Mouse (Mus musculus) stomach, embryonic 15.5 days (tissue): ENCODE data around the gene Nrxn2. TPM values are rescaled to one million over a fixed set of nuclear protein-coding genes. Genes with fewer than 3 reads are reported as not detected.
A peak's percentile ranks its signal among the peaks of the same experiment; 100 is the strongest.

Source experiments
- ATAC-seq: fragments of 200-750 bp; cut with Nextera tagmentation; 2 replicates; pipeline ENCODE4 v1.8.0; 2017; ENCODE audit warnings: low read depth, moderate number of reproducible peaks, moderate TSS enrichment; ENCODE audit not compliant: insufficient read depth, low FRiP score
- H3K27ac ChIP-seq: fragments of 300-500 bp; sonication (generic); 2 replicates; pipeline ENCODE4 v1.5.1; 2015; ENCODE audit warnings: mild to moderate bottlenecking, inconsistent platforms
- H3K27me3 ChIP-seq: fragments of 300-500 bp; sonication (generic); replicated peaks from 2 replicates; pipeline ENCODE4 v1.6.1; 2015; ENCODE audit warnings: inconsistent platforms
- H3K36me3 ChIP-seq: fragments of 300-500 bp; sonication (generic); 2 replicates; pipeline ENCODE4 v1.6.1; 2015; ENCODE audit warnings: inconsistent platforms
- H3K4me1 ChIP-seq: fragments of 300-500 bp; sonication (generic); 2 replicates; pipeline ENCODE4 v1.6.1; 2015; ENCODE audit warnings: inconsistent platforms
- H3K4me2 ChIP-seq: fragments of 300-500 bp; sonication (generic); 2 replicates; pipeline ENCODE4 v1.6.1; 2015; ENCODE audit warnings: mild to moderate bottlenecking, inconsistent platforms
- H3K4me3 ChIP-seq: fragments of 300-500 bp; sonication (generic); replicated peaks from 2 replicates; pipeline ENCODE4 v1.5.1; 2015; ENCODE audit warnings: inconsistent platforms
- H3K9ac ChIP-seq: fragments of 300-500 bp; sonication (generic); 2 replicates; pipeline ENCODE4 v1.6.1; 2015; ENCODE audit warnings: inconsistent platforms
- H3K9me3 ChIP-seq: fragments of 300-500 bp; sonication (generic); 2 replicates; pipeline ENCODE4 v1.6.1; 2016; ENCODE audit warnings: inconsistent platforms
- WGBS: fragments of 180-500 bp; shearing (Covaris S2); methylation state at CpG from one replicate; pipeline ENCODE4 v1.1.7; 2015; 5-methylcytosine and 5-hydroxymethylcytosine counted together
- polyA plus RNA-seq: library from polyadenylated mRNA; unstranded; fragments of >200 nt; fragmentation: Nextera tagmentation; extraction: Ambion mirVana; gene quantifications from 2 replicates; pipeline ENCODE4 v1.2.1, GENCODE M21; 2015

Gene Nrxn2
- polyA plus RNA-seq, 1 experiment from 2014 or later = 1.4 TPM

DNA sequence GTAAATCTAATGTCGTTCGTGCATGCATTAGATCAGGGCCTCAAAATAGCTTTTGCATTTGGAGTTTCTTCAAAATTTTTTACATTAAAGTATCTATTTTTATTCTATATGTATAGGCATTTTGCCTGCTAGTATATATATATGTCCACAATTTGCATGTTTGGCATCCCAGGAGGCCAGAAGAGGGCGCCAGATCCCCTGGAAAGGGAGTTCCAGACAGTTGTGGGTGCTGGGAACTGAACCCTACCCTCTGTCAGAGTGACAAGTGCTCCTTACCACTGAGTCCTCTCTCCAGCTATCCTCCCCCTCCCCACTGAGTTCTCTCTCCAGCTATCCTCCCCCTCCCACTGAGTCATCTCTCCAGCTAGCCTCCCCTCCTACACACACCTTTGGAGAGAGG, 48.4 kb downstream of the Nrxn2 start:
- Histone ChIP-seq H3K9me3 (no peaks in the 10 kb centered on the region), H3K4me3 (no peak overlapping the region), H3K36me3 (no peaks in the 10 kb centered on the region), H3K27ac (no peak overlapping the region), H3K9ac (no peak overlapping the region), H3K4me2 (no peak overlapping the region), H3K27me3 (no peaks in the 10 kb centered on the region), H3K4me1 (peaks cover 6% of the 10 kb centered on the region; the same call in 1 of the 2 replicates)
- WGBS = 90% methylated on average over 3 of the region's 3 CpGs
- ATAC-seq = no peak

DNA sequence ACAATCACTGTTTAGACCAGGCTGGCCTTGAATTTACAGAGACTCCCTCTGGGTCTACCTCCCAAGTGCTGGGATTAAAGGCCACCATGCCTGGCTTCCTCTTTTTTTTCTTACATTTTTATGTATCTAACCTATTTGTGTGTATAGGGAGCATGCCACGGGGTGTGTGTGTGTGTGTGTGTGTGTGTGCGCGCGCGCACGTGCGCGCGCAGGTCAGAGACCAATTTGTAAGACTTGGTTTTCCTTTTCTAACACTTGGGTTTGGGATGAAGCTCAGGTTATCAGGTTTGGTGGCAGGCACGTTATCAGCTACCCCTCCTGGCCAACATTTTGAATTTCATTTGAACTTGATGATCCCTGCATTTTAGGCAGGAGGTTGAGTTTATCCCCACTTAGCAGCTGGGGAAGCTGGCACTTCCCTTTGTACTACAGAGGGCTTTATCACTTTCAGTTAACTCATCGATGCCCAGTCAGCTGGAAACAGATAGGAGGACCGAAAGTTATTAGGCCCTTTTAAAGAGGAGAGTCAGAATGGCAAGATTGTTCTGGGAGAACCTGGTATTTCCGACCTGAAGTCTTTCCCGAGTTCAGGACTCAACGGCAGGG, 48.9 kb downstream of the Nrxn2 start:
- H3K9ac ChIP-seq = no peak overlapping the region
- H3K4me2 ChIP-seq = no peak overlapping the region
- H3K4me3 ChIP-seq = no peak overlapping the region
- H3K27me3 ChIP-seq = no peaks in the 10 kb centered on the region
- no peaks in the 10 kb centered on the region for H3K36me3 ChIP-seq
- peaks cover 6% of the 10 kb centered on the region; the same call in 1 of the 2 replicates for H3K4me1 ChIP-seq
- ATAC-seq = no peak
- H3K9me3 ChIP-seq = no peaks in the 10 kb centered on the region
- no peak overlapping the region for H3K27ac ChIP-seq
- 83% methylated on average over 15 of the region's 15 CpGs for WGBS

DNA sequence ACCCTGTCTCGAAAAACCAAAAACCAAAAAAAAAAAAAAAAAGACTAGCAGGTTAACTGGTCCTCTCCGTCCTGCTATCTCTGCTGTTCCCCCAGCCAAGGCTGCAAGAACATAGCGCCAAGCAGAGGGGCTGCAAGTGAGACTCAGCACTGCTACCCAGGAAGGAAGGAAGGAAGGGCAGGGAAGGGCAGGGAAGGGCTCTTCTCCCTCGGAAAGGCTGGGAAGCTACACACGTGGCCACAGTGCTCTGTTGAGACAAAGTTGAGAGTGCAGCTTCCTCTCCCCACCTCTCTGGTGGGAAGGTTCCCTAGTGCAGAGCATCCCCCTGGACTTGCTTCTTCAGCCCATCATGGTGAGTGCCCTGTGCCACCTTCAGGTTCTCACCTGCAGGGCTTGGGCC, 53.1 kb downstream of the Nrxn2 start:
- H3K27ac ChIP-seq = no peak overlapping the region
- no peak for ATAC-seq
- WGBS = 70% methylated on average over 4 of the region's 5 CpGs
- H3K36me3 ChIP-seq = no peaks in the 10 kb centered on the region
- H3K4me3 ChIP-seq = no peak overlapping the region
- H3K4me2 ChIP-seq = no peak overlapping the region
- no peaks in the 10 kb centered on the region for H3K4me1 ChIP-seq
- no peak overlapping the region for H3K9ac ChIP-seq
- no peaks in the 10 kb centered on the region for H3K9me3 ChIP-seq
- no peaks in the 10 kb centered on the region for H3K27me3 ChIP-seq

DNA sequence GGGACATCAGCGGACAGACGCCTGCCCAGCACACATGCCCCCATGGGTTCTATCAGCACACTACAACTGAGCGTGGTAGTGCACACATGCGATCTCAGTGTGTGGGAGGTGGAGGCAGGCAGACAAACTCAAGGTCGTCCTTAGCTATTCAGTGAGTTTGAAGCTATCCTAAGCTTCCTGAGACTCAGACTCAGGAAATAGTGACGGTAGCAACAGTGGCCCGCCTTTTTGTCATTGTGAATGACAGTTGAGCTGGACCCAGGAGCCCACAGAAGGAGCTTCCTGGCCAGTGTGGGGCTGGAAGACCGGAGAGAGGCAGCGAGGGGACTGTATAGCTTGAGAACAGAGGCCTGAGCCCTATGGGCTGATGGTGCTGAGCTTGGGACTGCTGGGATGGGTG, 54.3 kb downstream of the Nrxn2 start:
- Histone ChIP-seq H3K4me3 (no peak overlapping the region), H3K27me3 (no peaks in the 10 kb centered on the region), H3K27ac (no peak overlapping the region), H3K4me1 (no peaks in the 10 kb centered on the region), H3K36me3 (no peaks in the 10 kb centered on the region), H3K9me3 (no peaks in the 10 kb centered on the region), H3K9ac (no peak overlapping the region), H3K4me2 (no peak overlapping the region)
- no peak for ATAC-seq
- 82% methylated on average over 9 of the region's 9 CpGs for WGBS

DNA sequence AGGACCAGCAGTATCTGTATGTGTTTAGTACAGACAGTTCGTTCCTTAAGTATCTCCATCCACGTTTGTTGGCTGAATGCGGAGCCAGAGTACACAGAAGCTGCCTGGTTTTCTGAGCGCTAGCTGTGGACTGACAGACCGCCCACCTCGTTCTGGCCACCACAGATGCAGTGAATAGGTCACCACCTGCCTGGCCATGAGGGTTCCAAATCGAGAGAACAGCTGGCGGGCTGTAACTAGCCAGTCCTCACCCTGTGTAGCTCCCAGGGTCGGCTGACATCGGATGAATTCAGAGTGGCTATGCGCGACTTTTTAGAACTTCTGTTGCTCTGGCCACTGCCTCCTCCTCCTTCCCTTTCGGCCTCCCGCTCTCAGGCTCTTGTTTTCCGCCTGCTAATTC, 56.2 kb downstream of the Nrxn2 start:
- WGBS = 32% methylated on average over 15 of the region's 15 CpGs
- no peak overlapping the region for H3K4me2 ChIP-seq
- H3K27me3 ChIP-seq = no peaks in the 10 kb centered on the region
- H3K4me1 ChIP-seq = no peaks in the 10 kb centered on the region
- H3K9ac ChIP-seq = no peak overlapping the region
- ATAC-seq = no peak
- H3K9me3 ChIP-seq = no peaks in the 10 kb centered on the region
- no peak overlapping the region for H3K4me3 ChIP-seq
- H3K36me3 ChIP-seq = no peaks in the 10 kb centered on the region
- H3K27ac ChIP-seq = no peak overlapping the region

DNA sequence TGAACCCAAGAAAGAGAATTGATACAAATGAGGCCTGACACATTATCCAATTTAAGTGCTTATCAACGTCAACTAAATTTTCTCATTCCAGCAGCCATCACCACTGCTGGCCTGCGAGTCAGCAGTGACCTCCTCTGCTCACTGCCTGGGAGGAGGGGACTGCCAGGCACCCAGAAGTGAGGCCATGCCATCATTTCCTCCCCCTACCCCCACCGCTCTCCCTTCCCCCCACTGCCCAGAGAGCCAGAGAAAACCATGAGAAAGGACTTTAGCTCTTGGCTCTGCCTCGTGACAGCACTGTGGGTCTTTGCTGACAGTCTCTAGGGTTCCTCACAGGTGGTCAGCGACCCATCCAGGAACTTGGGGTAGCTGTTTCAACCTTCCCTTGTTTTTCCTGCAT, 56.6 kb downstream of the Nrxn2 start:
- H3K4me2 ChIP-seq = no peak overlapping the region
- 35% methylated on average over 5 of the region's 5 CpGs for whole genome bisulfite sequencing
- peak; percentile 24; the same call in 1 of the 2 replicates for ATAC-seq
- no peak overlapping the region for H3K9ac ChIP-seq
- no peak overlapping the region for H3K4me3 ChIP-seq
- H3K9me3 ChIP-seq = no peaks in the 10 kb centered on the region
- H3K4me1 ChIP-seq = no peaks in the 10 kb centered on the region
- no peak overlapping the region for H3K27ac ChIP-seq
- no peaks in the 10 kb centered on the region for H3K36me3 ChIP-seq
- no peaks in the 10 kb centered on the region for H3K27me3 ChIP-seq

DNA sequence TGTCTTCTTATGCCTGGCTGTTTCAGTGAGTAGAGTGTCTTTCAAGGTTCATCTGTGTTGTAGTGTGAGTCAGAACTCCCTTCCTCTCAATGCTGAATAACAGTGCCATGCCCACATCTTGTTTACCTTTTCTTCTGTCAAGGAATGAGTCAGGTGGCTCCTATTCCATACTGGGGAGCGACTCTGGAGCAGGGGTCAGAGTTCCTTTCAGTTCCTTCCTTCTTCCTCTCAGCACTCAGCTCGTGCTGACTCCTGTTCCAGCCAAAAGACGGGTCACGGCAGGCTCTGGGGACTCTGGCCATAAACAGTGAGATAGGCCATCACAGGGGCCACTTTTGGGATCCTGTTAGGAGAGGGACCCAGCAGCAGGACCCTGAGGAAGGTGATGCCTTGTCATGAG, 58.5 kb downstream of the Nrxn2 start:
- WGBS = 44% methylated on average over 4 of the region's 4 CpGs
- peak; percentile 56 for ATAC-seq
- no peaks in the 10 kb centered on the region for H3K36me3 ChIP-seq
- H3K9ac ChIP-seq = no peak overlapping the region
- no peak overlapping the region for H3K27ac ChIP-seq
- no peaks in the 10 kb centered on the region for H3K4me1 ChIP-seq
- H3K27me3 ChIP-seq = no peaks in the 10 kb centered on the region
- no peak overlapping the region for H3K4me3 ChIP-seq
- no peaks in the 10 kb centered on the region for H3K9me3 ChIP-seq
- no peak overlapping the region for H3K4me2 ChIP-seq

DNA sequence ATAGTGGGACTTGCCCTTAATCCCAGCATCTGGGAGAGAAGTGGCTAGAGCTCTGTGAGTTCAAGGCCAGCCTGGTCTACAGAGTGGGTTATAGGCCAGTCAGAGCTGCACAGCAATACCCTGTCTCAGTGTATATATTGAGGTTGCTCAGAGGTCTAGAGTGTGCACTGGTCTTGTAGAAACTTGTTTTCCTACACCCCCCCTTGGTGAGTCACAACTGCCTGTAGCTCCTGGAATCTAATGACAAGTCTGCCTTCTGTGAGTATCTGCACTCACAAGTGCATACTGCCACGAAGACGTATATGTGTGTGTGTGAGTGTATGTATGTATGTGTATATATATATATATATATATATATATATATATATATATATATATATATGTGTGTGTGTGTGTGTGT, 60.0 kb downstream of the Nrxn2 start:
- Histone ChIP-seq H3K27me3 (no peaks in the 10 kb centered on the region), H3K4me3 (no peak overlapping the region), H3K4me1 (no peaks in the 10 kb centered on the region), H3K9me3 (no peaks in the 10 kb centered on the region), H3K36me3 (no peaks in the 10 kb centered on the region), H3K4me2 (no peak overlapping the region), H3K9ac (no peak overlapping the region), H3K27ac (no peak overlapping the region)
- no peak for ATAC-seq
- 83% methylated on average over 2 of the region's 2 CpGs for WGBS

DNA sequence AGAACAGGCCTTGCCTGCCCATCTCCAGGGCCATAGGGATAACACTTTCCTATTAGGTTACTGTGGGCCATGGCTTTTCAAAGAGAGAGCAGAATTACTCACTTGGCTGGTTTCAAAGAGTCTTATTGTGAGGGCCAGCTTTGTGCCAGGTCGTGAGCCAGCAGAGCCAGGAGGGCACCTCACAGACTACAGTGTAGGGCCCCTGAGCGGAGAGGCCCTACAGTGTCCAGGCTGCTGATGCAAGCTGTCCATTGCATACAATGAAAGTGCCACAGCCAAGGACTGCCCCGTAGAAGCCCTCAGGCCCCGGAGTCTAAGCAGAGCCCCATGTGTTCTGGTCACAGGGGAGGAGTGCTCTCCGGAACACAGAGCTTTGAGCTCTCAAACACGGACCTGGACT, 64.4 kb downstream of the Nrxn2 start:
- Histone ChIP-seq H3K9ac (no peak overlapping the region), H3K27ac (no peak overlapping the region), H3K4me1 (no peaks in the 10 kb centered on the region), H3K4me2 (no peak overlapping the region), H3K27me3 (no peaks in the 10 kb centered on the region), H3K4me3 (no peak overlapping the region), H3K36me3 (no peaks in the 10 kb centered on the region), H3K9me3 (no peaks in the 10 kb centered on the region)
- 83% methylated on average over 6 of the region's 6 CpGs for WGBS
- ATAC-seq = no peak

DNA sequence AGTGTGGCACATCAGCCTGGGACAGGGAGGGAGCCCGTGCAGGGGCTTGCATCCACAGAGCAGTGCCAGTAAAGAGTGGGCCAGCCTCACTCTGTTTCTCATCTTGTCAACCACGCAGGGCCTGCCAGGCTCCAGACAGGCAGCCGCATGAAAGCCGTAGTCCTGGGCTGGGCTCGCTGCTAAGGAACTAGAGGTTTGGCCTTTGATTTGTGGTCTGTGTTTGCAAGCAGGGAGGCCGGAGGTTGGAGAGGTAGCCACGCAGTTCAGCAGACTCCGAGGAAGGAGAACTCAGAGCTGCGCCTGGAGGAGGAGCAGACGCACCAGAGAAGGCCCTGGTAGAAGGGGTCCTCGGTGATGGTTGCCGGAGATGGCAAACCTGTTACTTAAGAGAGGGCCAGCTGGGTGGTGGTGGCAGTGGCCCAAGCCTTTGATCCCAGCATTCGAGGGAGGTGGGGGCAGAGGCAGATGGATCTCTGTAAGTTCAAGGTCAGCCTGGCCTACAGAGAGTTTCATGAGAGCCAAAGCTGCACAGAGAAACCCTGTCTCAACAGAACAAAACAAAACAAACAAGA, 66.6 kb downstream of the Nrxn2 start:
- H3K9ac ChIP-seq = no peak overlapping the region
- H3K27ac ChIP-seq = no peak overlapping the region
- no peak overlapping the region for H3K4me2 ChIP-seq
- no peak for ATAC-seq
- peaks cover 4% of the 10 kb centered on the region; the same call in 1 of the 2 replicates for H3K27me3 ChIP-seq
- H3K4me1 ChIP-seq = no peaks in the 10 kb centered on the region
- H3K9me3 ChIP-seq = no peaks in the 10 kb centered on the region
- H3K36me3 ChIP-seq = no peaks in the 10 kb centered on the region
- 69% methylated on average over 13 of the region's 13 CpGs for WGBS
- no peak overlapping the region for H3K4me3 ChIP-seq

DNA sequence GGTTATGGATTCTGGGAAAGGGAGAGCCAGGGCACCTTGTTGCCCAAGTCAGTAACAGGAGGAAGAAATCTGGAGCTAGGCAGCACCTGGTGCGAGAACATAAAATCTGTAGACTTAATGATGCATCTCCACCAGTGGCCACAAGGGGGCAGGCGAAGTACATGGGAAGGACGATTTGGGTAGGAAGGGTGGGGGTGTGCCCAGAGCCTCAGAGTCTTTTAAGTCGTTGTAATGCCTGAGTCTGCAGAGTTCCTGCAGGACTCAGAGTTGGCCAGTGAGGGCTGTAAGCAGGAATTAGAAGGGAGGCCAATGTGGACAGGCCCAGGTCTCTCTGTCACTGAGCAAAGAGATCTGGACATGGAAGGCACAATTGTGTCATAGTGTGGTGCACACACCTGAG, 70.5 kb downstream of the Nrxn2 start:
- Histone ChIP-seq H3K27me3 (peaks cover 20% of the 10 kb centered on the region; the same call in 1 of the 2 replicates), H3K4me2 (no peak overlapping the region), H3K36me3 (no peaks in the 10 kb centered on the region), H3K4me1 (no peaks in the 10 kb centered on the region), H3K9ac (no peak overlapping the region), H3K4me3 (no peak overlapping the region), H3K9me3 (no peaks in the 10 kb centered on the region), H3K27ac (no peak overlapping the region)
- ATAC-seq = no peak
- WGBS = 0% methylated on average over 4 of the region's 4 CpGs

DNA sequence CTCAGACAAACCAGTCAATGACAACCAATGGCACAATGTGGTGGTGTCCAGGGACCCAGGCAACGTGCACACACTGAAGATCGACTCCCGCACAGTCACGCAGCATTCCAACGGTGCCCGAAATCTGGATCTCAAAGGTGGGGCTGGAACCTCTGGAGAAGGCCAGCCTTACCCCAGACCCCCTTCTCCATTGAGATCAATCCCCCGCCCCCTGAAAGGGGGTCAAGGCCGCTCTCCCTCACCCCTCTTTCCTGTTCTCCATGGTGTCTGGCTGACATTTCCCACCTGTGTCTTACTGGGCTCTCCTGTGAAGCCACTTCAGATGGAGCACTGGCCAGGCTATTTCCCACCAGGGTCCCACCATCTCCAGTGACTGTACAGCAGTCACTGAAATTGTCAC, 73.0 kb downstream of the Nrxn2 start:
- peaks cover 42% of the 10 kb centered on the region for H3K27me3 ChIP-seq
- ATAC-seq = no peak
- no peaks in the 10 kb centered on the region for H3K4me1 ChIP-seq
- H3K36me3 ChIP-seq = no peaks in the 10 kb centered on the region
- no peak overlapping the region for H3K4me2 ChIP-seq
- no peak overlapping the region for H3K4me3 ChIP-seq
- H3K9me3 ChIP-seq = no peaks in the 10 kb centered on the region
- no peak overlapping the region for H3K27ac ChIP-seq
- H3K9ac ChIP-seq = no peak overlapping the region
- whole genome bisulfite sequencing = 68% methylated on average over 8 of the region's 8 CpGs

DNA sequence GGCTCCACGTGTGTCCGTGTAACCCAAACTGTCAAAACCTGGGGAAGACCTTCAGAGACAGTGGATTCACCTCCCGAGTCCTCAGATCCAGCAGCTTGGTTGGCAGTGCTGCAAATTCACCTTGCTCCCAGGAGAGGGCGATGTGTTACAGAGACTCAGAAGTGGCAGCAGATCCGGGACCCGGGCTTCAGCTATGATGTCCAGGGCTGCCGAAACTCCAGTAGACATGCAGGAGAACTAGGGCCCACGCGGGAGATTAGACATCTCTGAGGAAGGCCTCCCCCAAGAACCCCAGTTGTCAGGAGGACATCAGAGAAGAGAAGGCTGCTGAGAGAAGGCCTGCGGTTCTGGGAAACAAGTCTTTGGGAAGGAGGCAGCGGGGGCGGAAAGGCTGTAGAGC, 73.6 kb downstream of the Nrxn2 start:
- Histone ChIP-seq H3K4me2 (no peak overlapping the region), H3K36me3 (no peaks in the 10 kb centered on the region), H3K9me3 (no peaks in the 10 kb centered on the region), H3K4me1 (no peaks in the 10 kb centered on the region), H3K27me3 (peaks cover 42% of the 10 kb centered on the region), H3K4me3 (no peak overlapping the region), H3K9ac (no peak overlapping the region), H3K27ac (no peak overlapping the region)
- ATAC-seq = no peak
- WGBS = 21% methylated on average over 12 of the region's 12 CpGs
